Mouse (Mus musculus) CD4-positive, CD25-positive, alpha-beta regulatory T cell, adult 2 months (primary cell): Measurements from ENCODE around the gene Acot13.
"Not testable (repeated sequence)": the region's sequence is repeated elsewhere in the genome, so short reads cannot be mapped to it uniquely, and the experiment has no call there.

Source experiments
- DNase-seq: peaks from one replicate; pipeline ENCODE4 v3.0.0-alpha.2; 2012; ENCODE audit warnings: low read depth, low spot score

Acot13 gene

GRCm38 (mm10) chr13:24786014-24786490 lies 45.3 kb downstream of the Acot13 start:
- peak; percentile 83 for DNase-seq

- DNase-seq = no peak
Observed at GRCm38 (mm10) chr13:24781916-24782315, 49.4 kb downstream of the Acot13 start.

GRCm38 (mm10) chr13:24778706-24779380 lies 52.5 kb downstream of the Acot13 start:
- DNase-seq = peak; percentile 57

- no peak for DNase-seq
Observed at GRCm38 (mm10) chr13:24778026-24778425, 53.3 kb downstream of the Acot13 start.

- DNase-seq = peak; percentile 88
Observed at GRCm38 (mm10) chr13:24776146-24776844, 55.0 kb downstream of the Acot13 start.

GRCm38 (mm10) chr13:24771482-24771881 lies 59.9 kb downstream of the Acot13 start:
- DNase-seq = not testable (repeated sequence)
